9 mouse cellular contexts compared by ENCODE assay signal in the genomic region with DNA sequence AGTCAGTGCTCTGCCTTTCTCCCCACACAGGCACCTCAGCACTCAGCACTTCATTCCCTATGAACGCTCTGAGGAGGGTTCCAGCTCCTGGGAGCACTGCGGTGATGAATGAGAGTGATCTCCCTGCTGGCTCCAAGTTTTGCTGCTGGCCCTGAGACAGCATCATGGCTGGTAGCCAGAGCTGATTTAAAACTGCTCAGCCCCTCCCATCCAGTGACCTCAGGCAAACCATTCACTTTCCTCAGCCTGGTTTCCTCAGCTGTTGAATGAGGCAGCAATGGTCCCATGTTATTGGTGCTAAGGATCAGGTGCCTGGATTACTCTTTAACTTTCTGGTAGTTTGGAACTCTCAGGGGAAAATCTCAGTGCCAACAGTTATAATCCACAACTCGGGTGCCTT. TPM values are rescaled to one million over a fixed set of nuclear protein-coding genes. Genes with fewer than 3 reads are reported as not detected.
DNase-seq lines count a peak whose midpoint lies in the region; ATAC-seq lines count a peak whose summit lies in the region.
"Had no signal": no experiment of that assay in that cellular context is flagged by ENCODE, and none has a peak within 500 bp of the region (broad histone marks: within the 10 kb centered on the region; RNA-seq: fewer than 3 reads in every experiment).

TSS of gene Chrna4 (minus strand) at position 110 of the 400 bp plus-strand sequence.

- WGBS in midbrain, embryonic 16.5 days: 37% methylated on average over 3 of the region's 3 CpGs

- no peak for ATAC-seq in midbrain, embryonic 16.5 days

- H3K4me2 ChIP-seq in midbrain, embryonic 16.5 days (ENCODE audit: low read length): no peak within 1 kb of the TSS
- H3K4me2 ChIP-seq: limb, embryonic 12.5 days had no signal

- no peaks in the 10 kb centered on the region for H3K27me3 ChIP-seq in midbrain, embryonic 16.5 days (ENCODE audit: control insufficient read depth, insufficient read depth, low read depth, low read length)

- H3K4me3 ChIP-seq in midbrain, embryonic 16.5 days (ENCODE audit: low read depth, low read length): no peak within 1 kb of the TSS
- H3K4me3 ChIP-seq: limb, embryonic 12.5 days had no signal

- peaks cover 27% of the 10 kb centered on the region for H3K4me1 ChIP-seq in midbrain, embryonic 16.5 days (ENCODE audit: control insufficient read depth, insufficient read depth, low read length)

- peak within 1 kb of the TSS; percentile 42; the same call in 1 of the 2 replicates for H3K9ac ChIP-seq in midbrain, embryonic 16.5 days (ENCODE audit: low read depth, low read length)
- H3K9ac ChIP-seq: limb, embryonic 12.5 days had no signal

- peak within 1 kb of the TSS; percentile 23 for H3K27ac ChIP-seq in midbrain, embryonic 16.5 days (ENCODE audit: low read length)
- H3K27ac ChIP-seq: limb, embryonic 12.5 days had no signal

- H3K9me3 ChIP-seq in midbrain, embryonic 16.5 days (replicated peaks; ENCODE audit: control insufficient read depth, low read length, poor library complexity, severe bottlenecking): no peaks in the 10 kb centered on the region
- H3K9me3 ChIP-seq: limb, embryonic 12.5 days had no signal

- peak; percentile 15 for DNase-seq in embryo, embryonic 10 days (ENCODE audit: low spot score)
- no peak for DNase-seq in embryo, embryonic 9.5 days (ENCODE audit: extremely low spot score)
- peak; percentile 33 for DNase-seq in ovary, postnatal 36 days (ENCODE audit: low spot score)
- no peak for DNase-seq in ovary, postnatal 10 days (ENCODE audit: low spot score)
- DNase-seq in kidney, postnatal 25 days: peak; percentile 80 to 84
- DNase-seq in urinary bladder, postnatal 14 days (ENCODE audit: low spot score): no peak
- no peak for DNase-seq in thymus, postnatal 14 days

- H3K36me3 ChIP-seq in midbrain, embryonic 16.5 days (ENCODE audit: control insufficient read depth, insufficient read depth, low read length): no peaks in the 10 kb centered on the region
- H3K36me3 ChIP-seq: limb, embryonic 12.5 days had no signal

RNA-seq across cellular contexts. Expression of gene Chrna4, which starts in this region (rescaled TPM):
- 46.9 and 48.3 TPM in 2 replicates for polyA plus RNA-seq in midbrain, embryonic 16.5 days (2015; fragmentation: Nextera tagmentation; extraction: Ambion mirVana)

Comparison
In these comparisons a context has a peak if more than half of its experiments do, and no peak if none do; other contexts are left out.
1. DNase-seq: peak in embryo, embryonic 10 days (single experiment), ovary, postnatal 36 days (single experiment) and kidney, postnatal 25 days (2 of 2); none in embryo, embryonic 9.5 days (single experiment), ovary, postnatal 10 days (single experiment), urinary bladder, postnatal 14 days (single experiment) and thymus, postnatal 14 days (single experiment).